18 mouse cellular contexts compared by ENCODE assay signal in the genomic region with DNA sequence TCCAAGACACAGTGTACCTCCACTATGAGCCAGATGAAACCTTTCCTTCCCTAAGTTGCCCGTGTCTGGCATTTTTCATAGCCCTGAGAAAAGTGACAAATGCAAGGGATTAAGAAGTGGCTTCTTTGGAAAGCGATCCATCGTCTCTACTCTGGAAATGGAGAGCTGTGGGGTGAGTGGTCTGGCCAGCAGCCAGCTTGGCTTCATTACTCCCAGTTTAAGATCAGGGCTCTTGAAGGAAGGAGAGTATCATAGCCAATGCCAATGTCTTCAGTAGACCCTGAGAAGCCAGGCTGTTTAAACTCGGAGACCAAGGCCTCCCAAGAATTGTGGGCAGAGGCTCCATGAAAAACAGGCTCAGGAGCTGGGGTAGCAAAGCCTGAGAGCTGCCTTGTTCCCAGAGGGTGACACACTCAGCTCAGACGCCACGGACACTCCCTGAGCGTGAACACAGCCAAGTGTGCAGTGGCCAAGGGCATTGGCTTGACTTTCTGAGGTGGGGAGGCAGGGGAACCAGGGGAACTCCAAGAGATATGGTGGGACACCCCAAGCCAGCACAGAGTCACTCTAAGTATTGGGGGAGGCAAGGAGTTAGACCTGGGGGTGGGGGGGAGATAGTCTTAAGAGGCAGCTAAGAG. TPM values are rescaled to one million over a fixed set of nuclear protein-coding genes. Genes with fewer than 3 reads are reported as not detected.
A peak's percentile ranks its signal among the peaks of the same experiment; 100 is the strongest.
DNase-seq lines count a peak whose midpoint lies in the region; ATAC-seq and TF ChIP-seq lines count a peak whose summit lies in the region.
"Had no signal": no experiment of that assay in that cellular context is flagged by ENCODE, and none has a peak within 500 bp of the region (broad histone marks: within the 10 kb centered on the region; RNA-seq: fewer than 3 reads in every experiment).

No protein-coding gene starts in this region.

- WGBS in forebrain, embryonic 10.5 days: 91% methylated on average over 7 of the region's 7 CpGs
- 64% methylated on average over 7 of the region's 7 CpGs for WGBS in forebrain, embryonic 15.5 days
- whole genome bisulfite sequencing in lung, embryonic 14.5 days: 59% methylated on average over 7 of the region's 7 CpGs

- no peak for ATAC-seq in forebrain, embryonic 15.5 days (replicated peaks)
- no peak for ATAC-seq in lung, embryonic 14.5 days (ENCODE audit: insufficient read depth)
- no peak for ATAC-seq in megakaryocyte progenitor cell, adult 5-6 weeks (replicated peaks; ENCODE audit: poor library complexity)
- ATAC-seq: forebrain, embryonic 13.5 days; hindbrain, postnatal 0 days had no signal

- H3K9ac ChIP-seq in forebrain, embryonic 15.5 days (replicated peaks): no peak overlapping the region
- no peak overlapping the region for H3K9ac ChIP-seq in lung, embryonic 14.5 days
- H3K9ac ChIP-seq: embryonic facial prominence, embryonic 12.5 days; forebrain, embryonic 13.5 days; limb, embryonic 12.5 days; liver, embryonic 15.5 days had no signal

- H3K9me3 ChIP-seq in forebrain, embryonic 10.5 days: no peaks in the 10 kb centered on the region
- H3K9me3 ChIP-seq in forebrain, embryonic 15.5 days: no peaks in the 10 kb centered on the region
- no peaks in the 10 kb centered on the region for H3K9me3 ChIP-seq in lung, embryonic 14.5 days (ENCODE audit: low read depth, low read length)
- H3K9me3 ChIP-seq: embryonic facial prominence, embryonic 12.5 days; forebrain, embryonic 13.5 days; G1E; limb, embryonic 12.5 days; liver, embryonic 15.5 days had no signal

- H3K4me2 ChIP-seq in forebrain, embryonic 15.5 days (replicated peaks): no peak overlapping the region
- no peak overlapping the region for H3K4me2 ChIP-seq in lung, embryonic 14.5 days
- H3K4me2 ChIP-seq: embryonic facial prominence, embryonic 12.5 days; forebrain, embryonic 13.5 days; limb, embryonic 12.5 days; liver, embryonic 15.5 days had no signal

- 0 out of 2 replicates have a peak, but pooled peaks cover 3% of the 10 kb centered on the region for H3K27me3 ChIP-seq in forebrain, embryonic 10.5 days (ENCODE audit: poor library complexity, severe bottlenecking)
- no peaks in the 10 kb centered on the region for H3K27me3 ChIP-seq in forebrain, embryonic 15.5 days
- H3K27me3 ChIP-seq in lung, embryonic 14.5 days (ENCODE audit: insufficient read depth, low read length): no peaks in the 10 kb centered on the region
- H3K27me3 ChIP-seq: embryonic facial prominence, embryonic 12.5 days; forebrain, embryonic 13.5 days; limb, embryonic 12.5 days; liver, embryonic 15.5 days had no signal

- TF ChIP-seq CTCF in lung, embryonic 14.5 days (IDR thresholded peaks at IDR 0.05; ENCODE audit: low read depth): no peak

- peaks cover 62% of the 10 kb centered on the region for H3K4me1 ChIP-seq in forebrain, embryonic 10.5 days
- peaks cover 18% of the 10 kb centered on the region for H3K4me1 ChIP-seq in forebrain, embryonic 15.5 days
- peaks cover 12% of the 10 kb centered on the region for H3K4me1 ChIP-seq in lung, embryonic 14.5 days (ENCODE audit: insufficient read depth)
- H3K4me1 ChIP-seq in brown adipose tissue, adult 24 weeks (ENCODE audit: control insufficient read depth, insufficient read depth, insufficient read length, low read length): peaks cover 14% of the 10 kb centered on the region

- H3K27ac ChIP-seq in forebrain, embryonic 10.5 days: peak overlapping the region; percentile 36; the same call in 1 of the 2 replicates
- H3K27ac ChIP-seq in forebrain, embryonic 15.5 days (replicated peaks): no peak overlapping the region
- no peak overlapping the region for H3K27ac ChIP-seq in lung, embryonic 14.5 days (ENCODE audit: low read depth)
- H3K27ac ChIP-seq in brown adipose tissue, adult 24 weeks (replicated peaks; ENCODE audit: low read depth, low read length): peak overlapping the region; percentile 18; the same call in 1 of the 2 replicates
- H3K27ac ChIP-seq: gastrocnemius, adult 2 months; hindbrain, postnatal 0 days; limb, embryonic 12.5 days; liver, embryonic 15.5 days had no signal

- no peak overlapping the region for H3K4me3 ChIP-seq in forebrain, embryonic 10.5 days
- no peak overlapping the region for H3K4me3 ChIP-seq in forebrain, embryonic 15.5 days
- H3K4me3 ChIP-seq in lung, embryonic 14.5 days (ENCODE audit: low read depth, low read length): no peak overlapping the region
- no peak overlapping the region for H3K4me3 ChIP-seq in brown adipose tissue, adult 24 weeks (ENCODE audit: insufficient read depth, low read depth, low read length)
- H3K4me3 ChIP-seq: embryonic facial prominence, embryonic 12.5 days; forebrain, embryonic 13.5 days; gastrocnemius, adult 2 months; limb, embryonic 12.5 days; liver, embryonic 15.5 days had no signal

- peaks cover 83% of the 10 kb centered on the region for H3K36me3 ChIP-seq in forebrain, embryonic 10.5 days (replicated peaks)
- H3K36me3 ChIP-seq in forebrain, embryonic 15.5 days: no peaks in the 10 kb centered on the region
- 0 out of 2 replicates have a peak, but pooled peaks cover 5% of the 10 kb centered on the region for H3K36me3 ChIP-seq in lung, embryonic 14.5 days (ENCODE audit: insufficient read depth)
- H3K36me3 ChIP-seq: embryonic facial prominence, embryonic 12.5 days; G1E; liver, embryonic 15.5 days had no signal

- DNase-seq in forebrain, embryonic 10.5 days (ENCODE audit: extremely low spot score, low spot score): no peak
- DNase-seq in lung, embryonic 14.5 days: peak; percentile 42
- no peak for DNase-seq in lung, postnatal 10 days
- peak; percentile 60 for DNase-seq in adrenal gland, adult 8-10 months
- no peak for DNase-seq in testis, postnatal 14 days (ENCODE audit: low spot score)
- DNase-seq: gastrocnemius, adult 2 months; heart, adult 11 months; kidney, adult 8-10 months; retina, postnatal 1 day had no signal

RNA-seq across cellular contexts. Expression of gene Trp53i11, which starts 31.1 kb away (rescaled TPM):
- polyA plus RNA-seq in forebrain, embryonic 10.5 days (2016; fragmentation: Nextera tagmentation; extraction: Ambion mirVana): 74.4 and 77.0 TPM in 2 replicates
- polyA plus RNA-seq in forebrain, embryonic 15.5 days (2015; fragmentation: Nextera tagmentation; extraction: Ambion mirVana): 90.5 and 110 TPM in 2 replicates
- polyA plus RNA-seq in lung, embryonic 14.5 days (2014; fragmentation: Nextera tagmentation; extraction: Ambion mirVana): 46.7 and 51.1 TPM in 2 replicates
- 100 to 1,000 TPM in 2 of 4 experiments, 10 to 100 TPM in 2; 87.6 to 148 (median 97.6) TPM for total RNA-seq in adrenal gland, adult 8-10 months (2022)
- polyA plus RNA-seq in brown adipose tissue, adult 24 weeks (2012; ENCODE audit: insufficient read depth, insufficient read length, missing spikeins): 7.6 and 14.4 TPM in 2 replicates
- total RNA-seq in megakaryocyte progenitor cell, adult 5-6 weeks (2015): 2.2 and 2.4 TPM in 2 replicates
- 1.00 and 1.8 TPM in 2 replicates for total RNA-seq in megakaryocyte progenitor cell, adult 5-6 weeks (2017)
- total RNA-seq: G1E had no signal
- polyA plus RNA-seq: G1E had no signal

Comparison
In these comparisons a context has a peak if more than half of its experiments do, and no peak if none do; other contexts are left out.
1. DNase-seq: peak in lung, embryonic 14.5 days (single experiment) and adrenal gland, adult 8-10 months (single experiment); none in forebrain, embryonic 10.5 days (single experiment), lung, postnatal 10 days (single experiment) and testis, postnatal 14 days (single experiment).
2. H3K27ac ChIP-seq: peak in forebrain, embryonic 10.5 days (single experiment) and brown adipose tissue, adult 24 weeks (single experiment); none in forebrain, embryonic 15.5 days (single experiment) and lung, embryonic 14.5 days (single experiment).